27 mouse cellular contexts compared by ENCODE assay signal in the genomic region with DNA sequence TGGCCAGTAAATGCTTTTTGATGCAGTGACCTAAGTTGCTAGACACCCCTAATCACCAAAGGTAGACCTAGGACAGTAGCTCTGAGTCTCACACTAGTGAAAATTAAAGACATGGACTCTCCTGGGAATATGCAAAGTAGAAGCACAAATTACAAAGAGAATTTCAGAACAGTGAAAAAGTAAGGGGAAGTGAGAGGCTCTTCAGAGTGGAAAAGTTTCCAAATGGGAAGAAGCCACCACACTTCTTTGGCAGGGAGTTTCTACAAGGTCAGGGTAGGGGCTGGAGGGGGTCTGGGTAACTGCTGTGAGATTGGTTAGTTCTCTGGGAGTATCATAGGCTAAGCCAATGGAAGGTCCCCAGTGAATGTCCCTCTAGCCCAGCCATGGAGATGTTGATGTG. TPM values are rescaled to one million over a fixed set of nuclear protein-coding genes. Genes with fewer than 3 reads are reported as not detected.
"Had no signal": no experiment of that assay in that cellular context is flagged by ENCODE, and none has a peak within 500 bp of the region (broad histone marks: within the 10 kb centered on the region; RNA-seq: fewer than 3 reads in every experiment).

No protein-coding gene starts in this region.

- H3K27me3 ChIP-seq: hindbrain, embryonic 13.5 days; hindbrain, embryonic 15.5 days; kidney, embryonic 15.5 days; limb, embryonic 13.5 days; limb, embryonic 15.5 days had no signal

- H3K4me2 ChIP-seq: heart, embryonic 12.5 days; hindbrain, embryonic 13.5 days; hindbrain, embryonic 15.5 days; kidney, embryonic 15.5 days; limb, embryonic 13.5 days; limb, embryonic 15.5 days had no signal

- H3K4me1 ChIP-seq: heart, embryonic 12.5 days; hindbrain, embryonic 13.5 days; hindbrain, embryonic 15.5 days; kidney, embryonic 15.5 days; limb, embryonic 15.5 days had no signal

- H3K4me3 ChIP-seq: gastrocnemius, adult 2 months; heart, embryonic 10.5 days; heart, embryonic 12.5 days; hindbrain, embryonic 13.5 days; hindbrain, embryonic 15.5 days; kidney, embryonic 15.5 days; limb, embryonic 13.5 days; limb, embryonic 15.5 days had no signal

- H3K9me3 ChIP-seq: heart, embryonic 10.5 days; heart, embryonic 12.5 days; hindbrain, embryonic 13.5 days; hindbrain, embryonic 15.5 days; kidney, embryonic 15.5 days; limb, embryonic 13.5 days; limb, embryonic 15.5 days had no signal

- H3K36me3 ChIP-seq: heart, embryonic 10.5 days; heart, embryonic 12.5 days; hindbrain, embryonic 13.5 days; hindbrain, embryonic 15.5 days; kidney, embryonic 15.5 days; limb, embryonic 13.5 days; limb, embryonic 15.5 days had no signal

- DNase-seq: gastrocnemius, adult 2 months; gastrocnemius, postnatal 10 days; gastrocnemius, postnatal 25 days; heart, adult 18-20 months; heart, postnatal 10 days; heart, postnatal 36 days; kidney, adult 11 months; kidney, adult 2 months; kidney, adult 9 months; kidney, postnatal 14 days; kidney, postnatal 36 days; layer of hippocampus, adult 9-11 months; layer of hippocampus, postnatal 36 days; left cerebral cortex, postnatal 4 days had no signal

- ATAC-seq: hindbrain, postnatal 0 days; intestine, embryonic 16.5 days had no signal

- H3K9ac ChIP-seq: heart, embryonic 12.5 days; hindbrain, embryonic 13.5 days; hindbrain, embryonic 15.5 days; kidney, embryonic 15.5 days; limb, embryonic 13.5 days; limb, embryonic 15.5 days had no signal

- H3K27ac ChIP-seq: gastrocnemius, adult 2 months; heart, embryonic 10.5 days; hindbrain, embryonic 13.5 days; hindbrain, embryonic 15.5 days; hindbrain, postnatal 0 days; kidney, embryonic 15.5 days; kidney, postnatal 0 days; limb, embryonic 13.5 days; limb, embryonic 15.5 days had no signal

RNA-seq across cellular contexts. Expression of a gene that starts 13.8 kb away (rescaled TPM):
- total RNA-seq: hematopoietic stem cell, adult 5-6 weeks had no signal
- polyA plus RNA-seq: heart, embryonic 10.5 days; heart, embryonic 12.5 days; hindbrain, embryonic 11.5 days; large intestine, adult 2 months had no signal
